Mouse (Mus musculus): ENCODE results near the gene Ykt6.

DNA sequence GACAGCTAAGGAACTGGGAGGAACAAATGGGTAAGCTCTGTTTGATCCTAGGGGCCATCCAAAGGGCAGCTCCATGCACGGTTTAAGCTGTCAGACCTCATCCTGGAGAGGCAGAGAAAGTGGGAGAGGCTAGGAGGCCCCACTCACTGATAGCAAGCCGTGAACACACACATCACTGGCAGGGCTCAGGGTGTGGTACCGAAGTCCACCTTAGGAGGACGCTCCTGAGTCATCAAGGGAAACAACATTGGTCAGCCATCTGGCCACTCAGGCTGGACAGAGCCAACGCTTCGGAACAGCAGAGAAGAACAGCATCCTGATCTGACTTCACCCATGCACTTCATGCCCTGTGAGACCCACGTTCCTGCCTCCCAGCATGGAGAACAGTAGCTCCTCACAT lies 23.6 kb downstream of the Ykt6 start:
- TF ChIP-seq POLR2A (IDR thresholded peaks at IDR 0.05; ENCODE audit: borderline replicate concordance, control insufficient read depth, low read depth, low read length) (no peak), CTCF (IDR thresholded peaks at IDR 0.05; ENCODE audit: control insufficient read depth, insufficient read depth, low read length) (no peak)

Data from bone marrow, adult 2 months (tissue).